Mouse (Mus musculus) hindlimb bud, embryonic 11.5 days (tissue): ENCODE results near the gene Mfap1a.
A peak's percentile ranks its signal among the peaks of the same experiment; 100 is the strongest.
"Not testable (repeated sequence)": the region's sequence is repeated elsewhere in the genome, so short reads cannot be mapped to it uniquely, and the experiment has no call there.

Experiments used
- DNase-seq: peaks from one replicate; pipeline ENCODE4 v3.0.0-alpha.2; 2012; ENCODE audit warnings: low read depth, low spot score; ENCODE audit errors: extremely low spot score

Gene Mfap1a

DNA sequence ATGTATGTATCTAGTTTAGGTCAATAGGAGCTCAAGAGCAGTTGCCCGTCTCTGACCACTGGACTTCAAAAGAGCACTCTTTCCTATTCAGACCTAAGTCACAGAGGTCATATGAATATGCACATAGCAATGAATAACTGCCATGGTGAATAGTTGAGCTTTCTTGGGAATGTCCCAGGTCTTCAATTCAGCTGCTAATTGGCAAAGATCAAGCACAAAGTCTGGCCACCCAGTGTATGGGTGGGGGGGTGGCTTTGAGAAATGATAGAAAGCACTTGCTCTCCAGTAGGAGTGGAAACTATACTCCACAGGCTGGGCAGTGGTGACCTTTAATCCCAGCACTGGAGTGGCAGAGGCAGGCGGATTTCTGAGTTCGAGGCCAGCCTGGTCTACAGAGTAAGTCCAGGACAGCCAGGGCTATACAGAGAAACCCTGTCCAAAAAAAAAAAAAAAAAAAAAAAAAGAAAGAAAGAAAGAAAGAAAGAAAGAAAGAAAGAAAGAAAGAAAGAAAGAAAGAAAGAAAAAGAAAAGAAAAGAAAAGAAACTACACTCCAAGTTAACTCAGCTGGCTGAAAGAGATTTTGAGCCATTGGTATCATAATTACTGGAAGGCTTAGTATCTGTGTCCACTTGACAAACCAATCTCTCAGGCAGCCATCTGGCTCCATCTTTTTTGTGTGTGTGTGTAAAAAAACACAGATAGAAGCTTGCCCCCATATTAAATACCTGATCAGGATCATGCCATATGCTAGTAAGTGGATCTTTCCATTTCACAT, 28.8 kb downstream of the Mfap1a start:
- DNase-seq = no peak

- not testable (repeated sequence) for DNase-seq
Observed at GRCm38 (mm10) chr2:121475306-121475705, 31.2 kb downstream of the Mfap1a start.

GRCm38 (mm10) chr2:121474180-121474535, 32.3 kb downstream of the Mfap1a start:
- DNase-seq = no peak

DNA sequence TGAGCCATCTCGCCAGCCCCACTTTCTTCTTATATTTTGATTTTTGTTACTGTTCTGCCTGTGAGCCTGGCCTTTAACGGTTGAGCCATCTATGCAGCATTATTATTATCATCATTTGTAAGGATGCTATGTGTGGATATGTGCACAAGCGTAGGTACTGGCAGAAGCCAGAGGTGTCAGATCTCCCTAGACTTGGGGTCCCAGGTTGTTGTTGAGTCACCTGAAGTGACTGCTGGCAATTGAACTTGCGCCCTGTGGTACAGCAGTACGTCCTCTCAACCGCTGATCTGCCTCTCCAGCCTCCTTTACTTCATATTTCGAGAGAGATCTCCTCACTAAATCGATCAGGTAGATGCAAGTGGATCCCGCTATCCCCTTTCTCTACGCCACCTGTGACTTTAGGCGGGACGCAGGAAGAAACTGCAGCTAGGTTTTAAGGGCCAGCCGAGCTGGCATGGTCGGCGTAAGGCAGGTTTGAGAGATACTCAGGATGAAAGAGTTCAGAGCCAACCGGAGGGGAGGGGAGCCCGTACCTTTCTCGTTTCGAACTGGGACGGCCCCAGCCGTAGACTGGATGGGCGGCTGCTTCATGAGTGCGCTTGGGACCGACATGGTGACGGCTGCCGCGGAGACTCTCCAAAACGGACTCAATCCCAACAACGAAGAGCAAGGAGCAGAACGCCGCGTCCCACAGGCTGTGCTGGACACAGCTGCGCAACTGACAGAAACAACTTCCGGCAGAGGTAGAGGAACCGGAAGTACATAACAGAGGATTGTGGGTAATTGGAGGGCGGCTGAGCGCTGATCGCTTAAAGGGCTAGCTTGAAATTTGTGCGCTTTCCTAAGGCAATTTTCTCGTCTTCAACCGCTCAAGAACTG, 32.9 kb downstream of the Mfap1a start, which contains the start of gene Mfap1b:
Gene Mfap1b (minus strand): TSS at position 767 of the 879 bp plus-strand sequence.
- peak; percentile 73 for DNase-seq

GRCm38 (mm10) chr2:121472783-121473182, 33.7 kb downstream of the Mfap1a start:
- DNase-seq = not testable (repeated sequence)

- not testable (repeated sequence) for DNase-seq
Observed at GRCm38 (mm10) chr2:121468982-121469381, 37.5 kb downstream of the Mfap1a start.

- no peak for DNase-seq
Observed at GRCm38 (mm10) chr2:121460071-121460470, 46.4 kb downstream of the Mfap1a start.

DNA sequence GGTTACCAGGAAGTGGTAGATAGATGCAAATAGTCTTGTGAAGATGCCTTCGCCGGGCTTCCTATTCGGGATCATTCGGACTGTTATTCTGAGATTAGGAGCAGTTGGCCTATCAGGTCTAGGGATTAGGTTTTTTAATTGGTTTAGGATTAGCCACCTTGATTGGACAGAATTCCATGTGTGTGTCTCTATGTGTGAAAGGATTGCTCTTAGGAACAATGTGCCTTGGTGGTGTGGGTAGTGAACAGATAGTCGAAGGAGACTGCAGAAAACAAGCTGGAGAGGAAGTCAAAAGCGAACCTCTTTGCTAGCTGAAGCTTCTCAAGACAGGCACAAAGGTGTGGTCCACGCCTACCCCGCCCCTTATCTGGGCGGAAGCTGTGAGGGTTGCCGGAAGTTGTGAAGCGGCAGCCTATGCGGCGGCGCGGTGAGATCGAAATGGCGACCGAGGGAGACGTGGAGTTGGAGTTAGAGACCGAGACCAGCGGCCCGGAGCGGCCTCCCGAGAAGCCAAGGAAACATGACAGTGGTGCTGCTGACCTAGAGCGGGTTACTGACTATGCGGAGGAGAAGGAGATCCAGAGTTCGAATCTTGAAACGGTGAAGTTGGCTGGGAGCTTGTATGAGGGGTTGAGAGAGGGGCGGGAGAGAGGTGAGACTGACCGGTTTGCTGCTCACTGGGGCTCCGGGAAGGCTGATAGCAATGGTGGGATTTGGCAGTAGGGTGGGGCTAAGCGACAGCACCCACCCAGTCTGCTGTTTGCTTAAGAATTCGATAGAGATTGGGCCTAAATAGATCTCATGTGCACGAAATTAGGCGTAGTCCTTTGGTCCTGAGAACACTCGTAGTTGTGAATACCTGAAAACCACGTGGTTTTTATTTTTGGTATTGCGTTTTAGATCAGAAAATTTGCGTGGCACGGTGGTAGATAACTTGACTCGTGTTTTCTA, 49.5 kb downstream of the Mfap1a start, which contains the start of gene Serinc4:
Gene Serinc4 (minus strand): TSS at position 90 of the 951 bp plus-strand sequence.
- no peak for DNase-seq

DNA sequence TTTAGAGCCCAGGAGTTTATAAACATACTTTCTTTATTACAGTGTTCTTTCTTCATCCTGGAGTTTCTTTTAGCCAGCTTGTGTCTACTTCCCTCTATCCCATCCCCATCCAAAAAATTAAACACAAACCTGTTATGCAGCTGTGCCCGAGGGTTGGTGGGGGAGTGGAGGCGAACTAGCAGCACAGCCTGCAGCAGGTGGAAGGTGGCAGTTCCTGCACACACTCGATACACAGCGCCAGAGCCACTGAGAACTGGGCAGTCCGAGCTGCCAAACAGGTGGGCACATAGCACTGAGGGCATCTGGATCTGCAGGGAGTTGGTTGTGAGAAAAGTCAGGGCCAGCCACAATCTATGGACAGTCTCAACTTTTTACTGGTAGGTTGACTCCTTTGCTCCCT, 50.9 kb downstream of the Mfap1a start:
- no peak for DNase-seq

DNA sequence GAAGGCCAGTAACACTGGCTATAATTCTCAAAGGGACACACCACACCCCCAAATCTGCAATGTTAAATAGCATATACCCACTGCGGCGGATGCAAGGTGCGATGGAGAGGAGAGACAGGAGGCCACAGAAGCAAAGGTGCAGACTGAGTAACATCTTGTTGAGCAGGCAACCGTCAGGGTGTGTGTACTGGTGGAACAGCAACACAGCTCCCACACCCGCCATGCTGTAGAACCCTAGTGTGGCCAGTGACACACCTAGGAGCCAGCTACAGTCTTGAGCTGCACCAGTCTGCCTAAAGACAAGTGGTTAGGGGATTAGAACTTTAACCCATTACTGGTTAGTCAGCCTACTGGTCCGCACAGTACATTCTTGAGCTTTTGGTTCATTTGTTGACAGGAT, 52.5 kb downstream of the Mfap1a start:
- no peak for DNase-seq

GRCm38 (mm10) chr2:121452990-121453389, 53.5 kb downstream of the Mfap1a start, which contains the start of gene Hypk:
Hypk (plus strand) TSS chr2:121453290.
- DNase-seq = no peak

DNA sequence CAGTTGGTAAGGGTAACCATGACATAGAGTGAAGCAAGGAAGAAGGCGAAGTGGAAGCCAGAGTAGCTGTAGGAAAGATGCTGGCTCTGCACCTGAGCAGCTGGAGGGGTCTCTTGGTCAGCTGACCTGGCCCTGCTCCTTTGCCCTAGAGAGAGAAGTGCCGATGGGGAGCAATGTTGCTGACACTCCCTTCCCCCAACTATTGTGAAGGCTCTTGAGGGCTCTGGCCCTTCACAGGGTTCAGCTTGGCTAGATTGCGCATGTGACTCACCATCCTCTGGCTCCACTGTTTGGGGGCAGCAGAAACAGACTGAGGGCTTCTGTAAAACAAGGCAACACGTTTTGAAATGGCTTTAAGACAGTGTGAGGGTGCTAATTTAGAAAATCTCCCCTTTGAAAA, 54.1 kb downstream of the Mfap1a start:
- DNase-seq = no peak

GRCm38 (mm10) chr2:121450093-121450492, 56.4 kb downstream of the Mfap1a start:
- DNase-seq = no peak

DNA sequence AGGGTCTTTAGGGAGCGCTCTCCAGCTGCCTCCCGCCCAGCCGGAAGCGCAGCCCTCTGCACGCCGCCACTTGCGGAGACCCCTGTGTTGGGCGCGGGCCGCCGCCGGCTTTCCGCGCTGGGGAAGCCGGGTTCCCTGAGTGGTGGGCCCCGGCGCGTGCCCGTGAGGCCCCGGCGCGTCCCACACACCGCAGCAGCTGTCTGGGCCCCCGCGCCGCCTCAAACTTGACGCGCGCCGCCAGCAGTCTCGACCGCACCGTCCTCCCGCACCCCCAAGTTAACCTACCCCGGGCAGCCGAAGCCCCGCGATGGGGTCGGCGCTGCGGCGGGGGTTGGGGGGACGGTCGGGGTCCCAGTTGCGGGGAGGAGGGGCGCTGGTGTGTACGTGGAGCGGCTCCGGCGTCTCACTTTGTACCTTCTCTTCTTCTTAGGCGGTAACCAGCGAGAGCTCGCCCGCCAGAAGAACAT, 56.9 kb downstream of the Mfap1a start:
- DNase-seq = no peak

GRCm38 (mm10) chr2:121448739-121449535, 57.5 kb downstream of the Mfap1a start, which contains the start of gene Serf2:
Serf2 (plus strand) TSS chr2:121449195.
- peak; percentile 84 for DNase-seq

GRCm38 (mm10) chr2:121448136-121448535, 58.3 kb downstream of the Mfap1a start:
- DNase-seq = no peak

GRCm38 (mm10) chr2:121447006-121447405, 59.5 kb downstream of the Mfap1a start:
- DNase-seq = no peak

GRCm38 (mm10) chr2:121446506-121446905, 60.0 kb downstream of the Mfap1a start:
- no peak for DNase-seq

- DNase-seq = no peak
Observed at GRCm38 (mm10) chr2:121445117-121445516, 61.3 kb downstream of the Mfap1a start.

- DNase-seq = no peak
Observed at GRCm38 (mm10) chr2:121444178-121444577, 62.3 kb downstream of the Mfap1a start, which contains the start of gene Ell3. Ell3 (minus strand) TSS chr2:121444278.
